Mouse (Mus musculus): ENCODE results near the gene Mcm10. TPM values are rescaled to one million over a fixed set of nuclear protein-coding genes. Genes with fewer than 3 reads are reported as not detected.

Mcm10 gene
- total and polyA plus RNA-seq, 3 experiments = 72.6 to 104 (median 73.6) TPM

GRCm38 (mm10) chr2:5028047-5028446, 15.5 kb upstream of the Mcm10 start:
- peaks cover 0 to 4% of the 10 kb centered on the region in 2 experiments; a peak in 1 of 4 replicates for H3K4me1 ChIP-seq (ENCODE audit: control insufficient read depth in 1 of 2, insufficient read depth in 2 of 2)
- no peak overlapping the region for H3K4me3 ChIP-seq (replicated peaks in 1 of 3; ENCODE audit: low read depth in 2 of 3, low read length in 2 of 3, poor library complexity in 1 of 3)
- dilution Hi-C loops (cut with MboI; ENCODE audit: extremely low pct_ligation_motif_present, extremely low pct_unique_long_range_greater_than_20kb, low sequenced_read_pairs) (no loop called here), in situ Hi-C loops (cut with MboI; ENCODE audit: low pct_ligation_motif_present, low pct_unique_long_range_greater_than_20kb, low sequenced_read_pairs) (no loop called here)
- H3K4me2 ChIP-seq (ENCODE audit: insufficient read depth, low read depth, poor library complexity, severe bottlenecking) = no peak overlapping the region
- H3K9me3 ChIP-seq (replicated peaks; ENCODE audit: low read length) = no peaks in the 10 kb centered on the region
- peaks cover 40 to 74% of the 10 kb centered on the region in 2 experiments for H3K36me3 ChIP-seq (replicated peaks in 1 of 2; ENCODE audit: control insufficient read depth in 1 of 2, insufficient read depth in 1 of 2, low read length in 1 of 2)
- no peak for DNase-seq (ENCODE audit: extremely low read depth)
- H3K27me3 ChIP-seq (replicated peaks) = no peaks in the 10 kb centered on the region
- no peak overlapping the region for H3K27ac ChIP-seq (ENCODE audit: insufficient read depth, low read depth)
- no peaks in the 10 kb centered on the region for H3K79me2 ChIP-seq (replicated peaks; ENCODE audit: control insufficient read depth, extremely low read depth, insufficient read depth, poor library complexity, severe bottlenecking)
- no peak overlapping the region for H3K9ac ChIP-seq (ENCODE audit: insufficient read depth, low read depth)
- TF ChIP-seq GABPA (IDR thresholded peaks at IDR 0.05; ENCODE audit: insufficient replicate concordance, low read depth, low read length) (no peak), CHD1 (IDR thresholded peaks at IDR 0.05; ENCODE audit: low read depth, low read length) (no peak), RCOR1 (conservative IDR thresholded peaks at IDR 0.05; ENCODE audit: low read depth, low read length) (no peak), ZKSCAN1 (IDR thresholded peaks at IDR 0.05; ENCODE audit: borderline replicate concordance, low read depth, low read length) (no peak)

GRCm38 (mm10) chr2:5027057-5027456, 14.5 kb upstream of the Mcm10 start:
- TF ChIP-seq EP300 (IDR thresholded peaks at IDR 0.05; ENCODE audit: low read length) (no peak), POLR2A (IDR thresholded peaks at IDR 0.05; ENCODE audit: low read depth, low read length) (no peak), CHD1 (IDR thresholded peaks at IDR 0.05; ENCODE audit: low read depth, low read length) (no peak), CTCF (conservative IDR thresholded peaks at IDR 0.05 in 1 of 2, IDR thresholded peaks at IDR 0.05 in 1 of 2; ENCODE audit: low read depth in 2 of 2, low read length in 2 of 2) (no peak), NRF1 (IDR thresholded peaks at IDR 0.05; ENCODE audit: low read depth, low read length) (no peak), ZNF384 (IDR thresholded peaks at IDR 0.05; ENCODE audit: low read depth, low read length) (no peak), MXI1 (IDR thresholded peaks at IDR 0.05; ENCODE audit: low read depth, low read length) (no peak), JUN (IDR thresholded peaks at IDR 0.05; ENCODE audit: insufficient read depth, low read depth, low read length) (no peak), USF2 (conservative IDR thresholded peaks at IDR 0.05; ENCODE audit: low read depth, low read length) (no peak), KAT2A (IDR thresholded peaks at IDR 0.05; ENCODE audit: insufficient replicate concordance, low read length) (no peak), SIN3A (IDR thresholded peaks at IDR 0.05; ENCODE audit: low read length) (no peak)
- H3K9ac ChIP-seq (ENCODE audit: insufficient read depth, low read depth) = no peak overlapping the region
- no peak for DNase-seq (ENCODE audit: extremely low read depth)
- H3K36me3 ChIP-seq (replicated peaks in 1 of 2; ENCODE audit: control insufficient read depth in 1 of 2, insufficient read depth in 1 of 2, low read length in 1 of 2) = peaks cover 32 to 73% of the 10 kb centered on the region in 2 experiments
- H3K27ac ChIP-seq (ENCODE audit: insufficient read depth, low read depth) = no peak overlapping the region
- H3K9me3 ChIP-seq (replicated peaks; ENCODE audit: low read length) = no peaks in the 10 kb centered on the region
- H3K4me1 ChIP-seq (ENCODE audit: control insufficient read depth in 1 of 2, insufficient read depth in 2 of 2) = peaks cover 0 to 4% of the 10 kb centered on the region in 2 experiments; a peak in 1 of 4 replicates
- in situ Hi-C loops (cut with MboI; ENCODE audit: low pct_ligation_motif_present, low pct_unique_long_range_greater_than_20kb, low sequenced_read_pairs) = no loop called here
- no peaks in the 10 kb centered on the region for H3K27me3 ChIP-seq (replicated peaks)
- no peaks in the 10 kb centered on the region for H3K79me2 ChIP-seq (replicated peaks; ENCODE audit: control insufficient read depth, extremely low read depth, insufficient read depth, poor library complexity, severe bottlenecking)
- no peak overlapping the region for H3K4me2 ChIP-seq (ENCODE audit: insufficient read depth, low read depth, poor library complexity, severe bottlenecking)
- dilution Hi-C loops (cut with MboI; ENCODE audit: extremely low pct_ligation_motif_present, extremely low pct_unique_long_range_greater_than_20kb, low sequenced_read_pairs) = no loop called here
- H3K4me3 ChIP-seq (replicated peaks in 1 of 3; ENCODE audit: low read depth in 2 of 3, low read length in 2 of 3, poor library complexity in 1 of 3) = no peak overlapping the region
